Comparison of ENCODE assay signal across 18 mouse cellular contexts in genomic region chr10:56094586-56094985, GRCm38 (mm10).
"Had no signal": no experiment of that assay in that cellular context is flagged by ENCODE, and none has a peak within 500 bp of the region (broad histone marks: within the 10 kb centered on the region; RNA-seq: fewer than 3 reads in every experiment).

No protein-coding gene starts in this region.

- H3K9ac ChIP-seq: limb, embryonic 12.5 days; limb, embryonic 15.5 days; liver, embryonic 14.5 days; liver, postnatal 0 days; lung, embryonic 14.5 days; midbrain, embryonic 15.5 days had no signal

- H3K4me3 ChIP-seq: limb, embryonic 12.5 days; limb, embryonic 15.5 days; midbrain, embryonic 15.5 days had no signal

- DNase-seq: kidney, adult 18-20 months; kidney, adult 9 months; kidney, postnatal 14 days; kidney, postnatal 4 days; left cerebral cortex, postnatal 4 days; liver, postnatal 0 days; lung, embryonic 14.5 days; thymus, adult 18-20 months; thymus, postnatal 36 days had no signal

- H3K4me2 ChIP-seq: limb, embryonic 12.5 days; limb, embryonic 15.5 days; liver, embryonic 11.5 days; lung, embryonic 14.5 days; midbrain, embryonic 15.5 days had no signal

- H3K4me1 ChIP-seq: limb, embryonic 12.5 days; limb, embryonic 15.5 days; midbrain, embryonic 15.5 days had no signal

- H3K9me3 ChIP-seq: limb, embryonic 12.5 days; limb, embryonic 15.5 days; midbrain, embryonic 15.5 days had no signal

- H3K27ac ChIP-seq: limb, embryonic 12.5 days; limb, embryonic 15.5 days; liver, embryonic 14.5 days; macrophage; midbrain, embryonic 15.5 days had no signal

- H3K27me3 ChIP-seq: limb, embryonic 12.5 days; limb, embryonic 15.5 days; midbrain, embryonic 15.5 days had no signal

- H3K36me3 ChIP-seq: limb, embryonic 12.5 days; limb, embryonic 15.5 days; midbrain, embryonic 15.5 days had no signal

- ATAC-seq: inflammation-experienced regulatory T-cells, adult 6 months; intestine, embryonic 16.5 days; liver, postnatal 0 days; lung, postnatal 0 days; midbrain, embryonic 15.5 days had no signal
